Mouse (Mus musculus): ENCODE measurements around the gene Apoa1.

- TF ChIP-seq CTCF (IDR thresholded peaks at IDR 0.05; ENCODE audit: low read depth) (no peak), EP300 (optimal IDR thresholded peaks at IDR 0.05) (no peak)
These were observed 27.8 kb downstream of the Apoa1 start for GRCm38 (mm10) chr9:46256177-46256576.

Measured in stomach, postnatal 0 days (tissue).